Mouse (Mus musculus): ENCODE measurements around the gene Fsd2.

DNA sequence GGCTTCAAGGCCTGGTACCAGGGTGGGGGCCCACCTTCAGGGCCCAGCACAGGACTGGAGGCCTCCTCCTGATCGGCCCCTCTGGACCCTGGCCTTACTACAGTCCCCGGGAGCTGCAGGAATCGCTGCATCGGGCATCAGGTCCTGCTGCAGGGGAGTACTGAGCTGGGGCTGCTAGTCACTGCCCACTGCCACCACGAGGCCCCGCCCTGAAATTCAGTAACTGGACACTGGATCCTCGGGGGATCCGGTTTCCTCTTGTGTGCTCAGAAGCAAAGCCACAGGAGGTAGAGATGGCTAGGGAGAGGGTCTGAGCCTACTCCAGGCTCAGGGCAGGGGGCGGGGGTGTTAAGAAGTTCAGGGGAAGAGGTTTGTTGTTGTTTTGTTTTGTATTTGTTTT lies 77.1 kb downstream of the Fsd2 start:
- no peak for TF ChIP-seq CTCF (IDR thresholded peaks at IDR 0.05; ENCODE audit: low read depth)
- TF ChIP-seq EP300 (IDR thresholded peaks at IDR 0.05; ENCODE audit: low read depth) = no peak
